Mouse (Mus musculus): ENCODE data around the gene Phgdh. TPM values are rescaled to one million over a fixed set of nuclear protein-coding genes. Genes with fewer than 3 reads are reported as not detected.

Gene Phgdh
- polyA plus RNA-seq, 1 experiment from 2014 or later, result 491 TPM

- H3K4me2 ChIP-seq, result no peak overlapping the region
- peaks cover 67% of the 10 kb centered on the region for H3K36me3 ChIP-seq
- no peaks in the 10 kb centered on the region for H3K4me1 ChIP-seq
- H3K9ac ChIP-seq, result no peak overlapping the region
- H3K9me3 ChIP-seq (replicated peaks), result no peaks in the 10 kb centered on the region
- 72% methylated on average over 2 of the region's 2 CpGs for WGBS
- no peak for ATAC-seq (replicated peaks; ENCODE audit: low FRiP score)
- no peaks in the 10 kb centered on the region for H3K27me3 ChIP-seq
- no peak overlapping the region for H3K27ac ChIP-seq
- H3K4me3 ChIP-seq (replicated peaks), result no peak overlapping the region
These were observed 24.6 kb downstream of the Phgdh start for GRCm38 (mm10) chr3:98315181-98315580.

DNA sequence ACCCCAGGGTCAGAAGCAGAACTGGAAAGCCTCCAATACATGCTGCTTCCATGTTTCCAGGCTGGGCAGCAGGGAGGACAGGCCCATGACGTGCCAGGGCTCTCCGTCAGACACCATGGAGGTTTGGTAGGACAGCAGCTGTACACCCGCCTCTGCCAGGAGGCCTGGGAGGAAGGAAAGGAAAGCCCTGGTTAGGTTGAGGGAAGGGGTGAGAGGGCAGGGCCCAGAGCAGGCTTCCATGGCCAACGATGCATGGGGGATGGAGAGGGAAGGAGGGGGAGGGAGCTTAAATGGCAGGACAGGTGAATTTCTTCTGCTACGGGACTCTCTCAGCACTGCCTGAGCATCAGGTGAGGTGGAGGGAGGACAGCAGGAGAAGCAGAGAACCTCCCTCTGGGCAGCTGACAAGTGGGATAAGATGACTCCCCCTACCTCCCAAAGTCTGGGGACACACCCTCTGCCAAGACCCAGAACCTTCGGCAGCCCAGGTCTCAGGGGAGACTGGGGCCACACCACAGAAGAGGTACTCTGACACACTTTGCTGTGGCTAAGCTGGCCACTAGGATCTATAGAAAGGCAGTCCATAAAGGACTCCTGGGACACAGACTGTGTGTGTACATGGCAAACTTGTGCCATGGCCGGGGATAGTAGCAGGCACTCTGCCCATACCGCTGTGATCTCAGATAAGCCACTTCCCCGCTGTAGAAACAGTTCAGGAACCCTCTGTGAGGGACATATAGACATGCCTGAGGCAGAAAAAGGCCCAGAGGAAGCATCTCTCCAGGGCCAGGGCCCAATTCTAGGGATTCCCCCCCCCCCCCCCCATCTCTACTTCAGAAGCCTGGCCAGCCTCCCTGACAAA is 26.3 kb downstream of the Phgdh start:
- no peak overlapping the region for H3K9ac ChIP-seq
- no peak overlapping the region for H3K27ac ChIP-seq
- H3K4me1 ChIP-seq, result no peaks in the 10 kb centered on the region
- WGBS, result 75% methylated on average over 9 of the region's 9 CpGs
- ATAC-seq (replicated peaks; ENCODE audit: low FRiP score), result peak; percentile 55
- H3K4me3 ChIP-seq (replicated peaks), result no peak overlapping the region
- H3K27me3 ChIP-seq, result no peaks in the 10 kb centered on the region
- H3K36me3 ChIP-seq, result peaks cover 51% of the 10 kb centered on the region
- no peak overlapping the region for H3K4me2 ChIP-seq
- no peaks in the 10 kb centered on the region for H3K9me3 ChIP-seq (replicated peaks)

DNA sequence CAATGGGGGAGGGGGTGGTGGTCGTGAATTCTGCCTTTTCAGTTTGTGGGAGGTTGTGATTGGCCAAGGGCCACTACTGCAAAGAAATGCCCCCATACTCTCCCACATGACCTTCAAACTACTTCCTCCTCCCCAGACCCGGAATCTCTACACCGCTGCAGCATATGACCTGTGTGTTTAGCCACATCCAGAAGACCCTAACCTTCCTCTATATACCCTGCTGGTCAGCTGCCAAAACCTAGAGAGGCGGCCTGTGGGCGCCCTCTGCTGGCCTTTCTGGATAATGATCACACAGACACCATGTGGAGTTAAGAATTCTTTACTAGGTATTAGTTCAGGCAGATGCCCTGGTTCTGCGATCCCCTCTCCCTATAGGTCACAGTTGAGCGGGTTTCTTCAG is 26.9 kb downstream of the Phgdh start:
- Histone ChIP-seq H3K9ac (no peak overlapping the region), H3K9me3 (replicated peaks) (no peaks in the 10 kb centered on the region), H3K27ac (no peak overlapping the region), H3K36me3 (peaks cover 45% of the 10 kb centered on the region), H3K4me3 (replicated peaks) (no peak overlapping the region), H3K4me1 (no peaks in the 10 kb centered on the region), H3K4me2 (no peak overlapping the region), H3K27me3 (no peaks in the 10 kb centered on the region)
- peak; percentile 64 for ATAC-seq (replicated peaks; ENCODE audit: low FRiP score)
- 24% methylated on average over 7 of the region's 7 CpGs for WGBS

GRCm38 (mm10) chr3:98310456-98310855 is 29.3 kb downstream of the Phgdh start:
- no peak overlapping the region for H3K27ac ChIP-seq
- WGBS, result 100% methylated on average over 1 of the region's 1 CpGs
- H3K4me3 ChIP-seq (replicated peaks), result no peak overlapping the region
- no peak for ATAC-seq (replicated peaks; ENCODE audit: low FRiP score)
- H3K27me3 ChIP-seq, result no peaks in the 10 kb centered on the region
- H3K9ac ChIP-seq, result no peak overlapping the region
- H3K4me1 ChIP-seq, result no peaks in the 10 kb centered on the region
- no peak overlapping the region for H3K4me2 ChIP-seq
- H3K36me3 ChIP-seq, result peaks cover 24% of the 10 kb centered on the region
- H3K9me3 ChIP-seq (replicated peaks), result no peaks in the 10 kb centered on the region

DNA sequence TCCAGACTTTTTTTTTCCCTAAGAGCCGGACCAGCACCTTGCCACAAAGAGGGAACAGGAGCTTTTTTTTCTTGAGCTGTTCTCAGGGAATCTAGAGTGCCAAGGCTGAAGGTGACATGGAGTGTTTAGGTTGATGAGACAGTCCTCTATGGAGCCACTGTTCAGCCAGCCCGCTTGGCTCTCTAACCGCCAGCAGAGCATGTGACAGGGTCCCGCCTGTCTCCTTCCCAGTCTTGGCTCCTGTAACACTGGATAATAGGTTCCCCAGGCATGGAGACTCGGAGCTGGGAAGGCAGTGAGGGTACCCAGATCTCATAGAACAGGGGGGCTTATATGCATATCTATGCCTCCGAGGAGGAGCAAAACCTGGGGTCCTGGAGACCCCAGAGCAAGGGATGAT is 31.2 kb downstream of the Phgdh start:
- no peaks in the 10 kb centered on the region for H3K4me1 ChIP-seq
- peaks cover 11% of the 10 kb centered on the region for H3K36me3 ChIP-seq
- no peak overlapping the region for H3K9ac ChIP-seq
- H3K27me3 ChIP-seq, result no peaks in the 10 kb centered on the region
- 88% methylated on average over 6 of the region's 6 CpGs for WGBS
- H3K4me2 ChIP-seq, result no peak overlapping the region
- H3K27ac ChIP-seq, result no peak overlapping the region
- no peak for ATAC-seq (replicated peaks; ENCODE audit: low FRiP score)
- H3K9me3 ChIP-seq (replicated peaks), result no peaks in the 10 kb centered on the region
- no peak overlapping the region for H3K4me3 ChIP-seq (replicated peaks)

DNA sequence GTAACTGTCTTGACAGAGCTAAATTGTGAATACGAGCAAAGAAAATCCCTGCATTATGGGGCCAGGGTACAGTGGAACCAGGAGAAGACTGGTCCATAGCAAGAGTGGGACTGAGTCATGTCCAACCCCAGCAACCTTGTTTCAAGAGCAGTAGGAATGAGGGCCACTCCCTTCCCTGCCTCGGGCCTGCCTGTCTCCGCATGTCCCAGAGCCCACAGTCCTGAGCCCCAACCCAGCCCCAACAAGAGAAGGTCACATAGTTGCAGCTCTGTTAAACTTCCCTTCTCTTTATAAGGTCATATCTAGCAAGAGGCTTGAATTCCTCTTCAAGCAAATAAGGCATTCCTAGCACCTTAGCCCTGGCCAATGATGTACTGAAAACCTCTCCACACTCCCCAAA is 38.0 kb downstream of the Phgdh start:
- Histone ChIP-seq H3K4me3 (replicated peaks) (no peak overlapping the region), H3K36me3 (no peaks in the 10 kb centered on the region), H3K4me2 (no peak overlapping the region), H3K27ac (no peak overlapping the region), H3K27me3 (no peaks in the 10 kb centered on the region), H3K4me1 (no peaks in the 10 kb centered on the region), H3K9ac (no peak overlapping the region), H3K9me3 (replicated peaks) (no peaks in the 10 kb centered on the region)
- no peak for ATAC-seq (replicated peaks; ENCODE audit: low FRiP score)
- 83% methylated on average over 3 of the region's 3 CpGs for WGBS

- no peaks in the 10 kb centered on the region for H3K36me3 ChIP-seq
- H3K27me3 ChIP-seq, result no peaks in the 10 kb centered on the region
- H3K4me1 ChIP-seq, result no peaks in the 10 kb centered on the region
- no peak overlapping the region for H3K9ac ChIP-seq
- H3K4me2 ChIP-seq, result no peak overlapping the region
- H3K4me3 ChIP-seq (replicated peaks), result no peak overlapping the region
- H3K27ac ChIP-seq, result no peak overlapping the region
- WGBS, result 89% methylated on average over 4 of the region's 4 CpGs
- H3K9me3 ChIP-seq (replicated peaks), result no peaks in the 10 kb centered on the region
- ATAC-seq (replicated peaks; ENCODE audit: low FRiP score), result no peak
These were observed 39.5 kb downstream of the Phgdh start for GRCm38 (mm10) chr3:98300266-98300665.

DNA sequence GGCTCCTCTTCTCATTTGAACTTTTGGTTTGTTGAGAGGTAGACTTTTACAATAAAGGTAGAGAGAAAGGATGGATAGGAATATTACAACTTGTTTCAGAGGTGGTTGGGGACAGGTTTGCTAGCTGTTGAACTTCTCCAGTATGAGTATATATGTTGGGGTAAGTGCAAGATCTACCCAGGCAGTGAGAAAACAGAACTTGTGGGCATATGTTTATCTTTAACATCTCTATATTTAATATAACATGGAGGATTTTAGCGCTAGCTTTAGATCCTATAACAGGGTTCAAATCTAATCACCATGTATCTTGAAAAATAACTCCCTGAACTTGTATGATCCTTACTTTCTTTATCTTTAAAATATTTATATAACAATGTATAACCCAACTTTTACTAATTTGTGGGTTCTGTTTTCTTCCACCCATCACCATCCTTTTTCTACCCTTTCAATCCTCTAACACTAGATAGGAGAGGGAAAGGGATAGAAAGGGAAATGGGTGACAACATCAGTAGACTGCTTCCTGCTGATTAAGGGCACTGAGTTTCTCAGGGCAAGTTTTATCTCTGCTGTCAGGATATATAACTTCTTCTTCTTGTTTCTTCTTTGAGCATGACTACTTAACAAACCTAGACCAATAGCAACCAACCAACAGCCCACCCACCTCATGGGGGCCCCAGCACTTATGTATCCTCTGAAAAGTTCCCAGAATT is 40.2 kb downstream of the Phgdh start:
- H3K36me3 ChIP-seq, result no peaks in the 10 kb centered on the region
- no peak overlapping the region for H3K4me3 ChIP-seq (replicated peaks)
- H3K27ac ChIP-seq, result no peak overlapping the region
- WGBS, result 95% methylated on average over 1 of the region's 1 CpGs
- no peak for ATAC-seq (replicated peaks; ENCODE audit: low FRiP score)
- H3K4me1 ChIP-seq, result no peaks in the 10 kb centered on the region
- H3K9me3 ChIP-seq (replicated peaks), result no peaks in the 10 kb centered on the region
- no peak overlapping the region for H3K9ac ChIP-seq
- no peaks in the 10 kb centered on the region for H3K27me3 ChIP-seq
- H3K4me2 ChIP-seq, result no peak overlapping the region

- H3K4me1 ChIP-seq, result no peaks in the 10 kb centered on the region
- H3K4me2 ChIP-seq, result no peak overlapping the region
- no peak for ATAC-seq (replicated peaks; ENCODE audit: low FRiP score)
- no peak overlapping the region for H3K9ac ChIP-seq
- H3K36me3 ChIP-seq, result no peaks in the 10 kb centered on the region
- WGBS, result 71% methylated on average over 10 of the region's 10 CpGs
- no peaks in the 10 kb centered on the region for H3K9me3 ChIP-seq (replicated peaks)
- no peaks in the 10 kb centered on the region for H3K27me3 ChIP-seq
- no peak overlapping the region for H3K27ac ChIP-seq
- H3K4me3 ChIP-seq (replicated peaks), result no peak overlapping the region
These were observed 43.8 kb downstream of the Phgdh start for GRCm38 (mm10) chr3:98295965-98296364.

GRCm38 (mm10) chr3:98291044-98291443 is 48.7 kb downstream of the Phgdh start:
- H3K36me3 ChIP-seq, result no peaks in the 10 kb centered on the region
- H3K4me1 ChIP-seq, result no peaks in the 10 kb centered on the region
- H3K27ac ChIP-seq, result no peak overlapping the region
- H3K9me3 ChIP-seq (replicated peaks), result no peaks in the 10 kb centered on the region
- H3K4me2 ChIP-seq, result no peak overlapping the region
- H3K27me3 ChIP-seq, result no peaks in the 10 kb centered on the region
- H3K9ac ChIP-seq, result no peak overlapping the region
- WGBS, result 90% methylated on average over 9 of the region's 9 CpGs
- no peak for ATAC-seq (replicated peaks; ENCODE audit: low FRiP score)
- no peak overlapping the region for H3K4me3 ChIP-seq (replicated peaks)

DNA sequence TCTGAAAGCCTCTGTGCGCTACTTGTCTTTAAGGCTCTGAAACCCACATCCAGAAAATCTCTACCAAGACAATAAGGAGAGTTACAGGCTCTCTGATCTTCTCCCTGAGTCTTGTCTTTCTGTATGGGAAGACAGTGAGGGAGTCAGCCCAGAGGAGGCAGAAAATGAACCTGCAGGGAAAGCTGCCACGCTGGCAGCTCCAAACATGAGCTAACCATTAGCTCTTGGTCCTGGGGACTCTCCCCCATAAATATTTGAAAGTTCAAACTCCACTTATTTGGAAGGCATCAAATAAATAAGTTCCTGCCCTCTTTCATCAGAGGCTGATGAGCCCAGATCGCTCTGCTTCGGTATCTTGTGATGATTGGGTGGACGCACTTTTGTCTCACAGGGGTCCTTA is 56.6 kb downstream of the Phgdh start:
- no peak overlapping the region for H3K4me3 ChIP-seq (replicated peaks)
- 92% methylated on average over 5 of the region's 5 CpGs for WGBS
- peaks cover 14% of the 10 kb centered on the region for H3K4me1 ChIP-seq
- no peaks in the 10 kb centered on the region for H3K27me3 ChIP-seq
- no peaks in the 10 kb centered on the region for H3K36me3 ChIP-seq
- no peak overlapping the region for H3K27ac ChIP-seq
- H3K9me3 ChIP-seq (replicated peaks), result no peaks in the 10 kb centered on the region
- no peak overlapping the region for H3K9ac ChIP-seq
- no peak for ATAC-seq (replicated peaks; ENCODE audit: low FRiP score)
- no peak overlapping the region for H3K4me2 ChIP-seq

- no peak overlapping the region for H3K9ac ChIP-seq
- no peaks in the 10 kb centered on the region for H3K9me3 ChIP-seq (replicated peaks)
- no peak overlapping the region for H3K4me3 ChIP-seq (replicated peaks)
- 90% methylated on average over 8 of the region's 8 CpGs for WGBS
- no peak overlapping the region for H3K27ac ChIP-seq
- no peaks in the 10 kb centered on the region for H3K36me3 ChIP-seq
- no peak for ATAC-seq (replicated peaks; ENCODE audit: low FRiP score)
- no peak overlapping the region for H3K4me2 ChIP-seq
- no peaks in the 10 kb centered on the region for H3K27me3 ChIP-seq
- peaks cover 14% of the 10 kb centered on the region for H3K4me1 ChIP-seq
These were observed 57.4 kb downstream of the Phgdh start for GRCm38 (mm10) chr3:98282422-98282821.

All from kidney, embryonic 15.5 days (tissue).